Mouse (Mus musculus) adrenal gland, adult 18-20 months (tissue): Measurements from ENCODE around the gene Olfr1045. TPM values are rescaled to one million over a fixed set of nuclear protein-coding genes. Genes with fewer than 3 reads are reported as not detected.
"Not testable (repeated sequence)": the region's sequence is repeated elsewhere in the genome, so short reads cannot be mapped to it uniquely, and the experiment has no call there.

Source experiments
- DNase-seq, 2 experiments: peaks; one replicate each; pipeline ENCODE4 v3.0.0; 2021 to 2022; ENCODE audit warnings: low spot score in 2 of 2
- long read RNA-seq, 2 experiments: library from polyadenylated mRNA; stranded (forward); transcript quantifications; one replicate each; pipeline ENCODE4 v2.0.0; 2021
- total RNA-seq, 2 experiments: library from RNA; stranded (reverse); gene quantifications; 1 replicate in 1 of 2; 2 replicates in 1 of 2; pipeline ENCODE4 v1.2.3; 2021

Gene Olfr1045
- not detected for total RNA-seq
- long read RNA-seq, experiment 1, result 0 reads
- long read RNA-seq, experiment 2, result 0 reads

DNA sequence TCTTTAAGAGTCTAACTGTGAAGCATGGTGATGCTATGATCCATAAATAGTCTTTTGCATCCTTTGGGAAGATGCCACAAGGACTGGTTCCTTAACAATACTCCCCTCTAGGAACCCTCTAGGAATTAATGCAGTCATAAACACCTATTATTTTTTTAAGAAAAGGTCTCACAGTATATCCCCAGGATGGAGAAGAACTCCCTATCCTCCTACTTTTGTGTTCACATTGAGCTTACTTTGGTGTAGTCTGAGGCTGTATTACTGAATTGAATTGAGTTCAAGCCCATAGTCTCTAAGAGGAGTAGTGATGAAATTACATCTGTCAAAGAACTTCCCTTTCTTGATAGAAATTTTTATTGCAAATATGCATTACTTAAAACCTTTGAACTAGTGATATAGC lies at the start of gene Olfr1045:
TSS of gene Olfr1045 (minus strand) at position 101 of the 400 bp plus-strand sequence.
- no peak for DNase-seq

DNA sequence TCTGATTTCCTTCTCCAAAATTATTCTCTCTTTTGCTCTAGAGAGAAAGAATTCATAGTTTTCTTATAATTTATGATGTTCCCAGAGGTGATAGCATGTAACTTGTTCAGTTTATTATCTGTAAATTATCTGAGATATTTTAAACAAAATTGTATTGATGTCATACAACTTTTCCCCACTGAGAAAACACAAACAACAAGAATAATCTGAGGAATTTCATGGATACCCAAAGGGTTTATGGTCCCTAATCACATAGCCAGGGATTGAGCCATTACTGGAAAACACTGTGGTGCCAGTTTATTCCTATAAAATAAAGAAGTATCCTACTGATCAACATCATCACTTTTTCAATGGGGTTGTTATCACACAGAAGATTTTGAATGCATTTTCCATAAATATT lies 37.4 kb upstream of the Olfr1045 start, which contains the start of gene Olfr1048:
TSS of gene Olfr1048 (minus strand) at position 101 of the 400 bp plus-strand sequence.
- DNase-seq, result no peak

DNA sequence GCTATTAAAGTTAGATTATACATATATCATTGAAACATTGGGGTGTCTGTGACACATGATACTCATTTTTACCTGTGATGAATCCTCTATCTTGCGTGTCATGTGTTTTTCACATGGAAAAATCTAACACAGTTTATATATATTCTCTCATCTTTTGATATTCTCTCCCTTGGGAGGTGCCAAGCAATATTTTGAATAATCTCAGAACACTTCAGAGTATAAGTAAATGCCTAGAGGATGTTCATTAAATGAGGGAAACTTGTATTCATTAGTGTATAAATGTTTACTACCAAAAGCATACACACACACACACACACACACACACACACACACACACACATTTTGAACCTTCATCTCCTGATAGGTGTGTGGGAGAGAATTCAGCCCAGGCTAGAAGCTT lies 28.5 kb upstream of the Olfr1045 start, which contains the start of gene Olfr1047:
TSS of gene Olfr1047 (minus strand) at position 101 of the 400 bp plus-strand sequence.
- DNase-seq, result no peak

DNA sequence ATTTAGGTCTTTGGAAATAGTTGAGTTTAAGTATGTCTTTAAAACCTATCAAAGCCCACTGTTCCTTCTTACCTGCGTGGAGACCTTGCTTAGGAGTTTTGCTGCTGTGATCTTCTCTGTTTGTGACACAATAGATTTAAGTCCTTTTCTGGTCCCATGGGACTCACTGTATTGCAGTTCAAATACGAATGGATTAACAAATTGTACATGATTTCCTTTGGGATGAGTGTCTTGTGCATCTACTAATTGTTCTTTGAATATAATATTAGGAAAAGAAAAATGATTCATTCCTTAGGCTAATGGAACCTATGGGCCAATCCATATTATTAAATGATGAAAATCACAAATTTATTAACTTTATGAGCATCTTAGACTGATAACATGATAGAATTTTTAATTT lies 16.4 kb upstream of the Olfr1045 start, which contains the start of gene Olfr1046:
TSS of gene Olfr1046 (minus strand) at position 101 of the 400 bp plus-strand sequence.
- no peak for DNase-seq

DNA sequence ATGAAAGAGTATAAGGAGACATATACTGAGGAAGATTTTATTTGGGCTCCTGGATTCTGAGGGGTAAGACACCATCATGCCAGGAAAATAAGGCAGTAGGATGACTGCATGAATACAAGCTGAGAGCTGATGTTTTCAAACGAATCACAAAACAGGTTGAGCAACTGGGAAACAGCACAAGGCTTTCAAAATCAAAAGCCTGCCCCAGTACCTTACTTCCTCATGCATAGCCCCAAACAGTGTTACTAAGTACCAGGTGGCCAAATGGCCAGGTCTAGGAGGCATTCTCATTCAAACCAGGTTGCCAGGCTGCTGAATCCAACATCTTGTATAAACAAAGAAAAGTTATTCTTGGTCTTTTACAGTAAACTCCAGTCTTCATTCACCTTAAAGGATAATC lies 6.9 kb downstream of the Olfr1045 start:
- DNase-seq, result no peak

DNA sequence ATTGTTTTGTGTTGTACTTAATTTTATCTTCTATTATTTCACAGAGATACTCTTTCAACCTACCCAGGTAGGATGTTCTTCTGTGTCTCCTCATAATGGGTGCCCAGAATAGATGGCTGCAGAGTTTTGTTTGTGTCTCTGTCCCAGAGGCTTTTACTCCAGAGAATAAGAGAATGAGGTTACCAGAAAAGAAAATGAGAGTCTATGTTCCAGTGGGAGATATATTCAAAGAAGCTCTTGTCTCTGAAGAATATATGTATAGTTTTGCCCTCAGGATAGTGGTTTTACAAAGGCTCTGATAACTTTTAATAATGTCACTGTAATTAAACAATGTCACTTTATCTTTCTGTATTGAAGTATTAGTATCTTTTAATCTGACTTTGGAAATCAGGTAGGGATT lies 17.2 kb downstream of the Olfr1045 start, which contains the start of gene Olfr52:
TSS of gene Olfr52 (minus strand) at position 101 of the 400 bp plus-strand sequence.
- DNase-seq, result no peak

DNA sequence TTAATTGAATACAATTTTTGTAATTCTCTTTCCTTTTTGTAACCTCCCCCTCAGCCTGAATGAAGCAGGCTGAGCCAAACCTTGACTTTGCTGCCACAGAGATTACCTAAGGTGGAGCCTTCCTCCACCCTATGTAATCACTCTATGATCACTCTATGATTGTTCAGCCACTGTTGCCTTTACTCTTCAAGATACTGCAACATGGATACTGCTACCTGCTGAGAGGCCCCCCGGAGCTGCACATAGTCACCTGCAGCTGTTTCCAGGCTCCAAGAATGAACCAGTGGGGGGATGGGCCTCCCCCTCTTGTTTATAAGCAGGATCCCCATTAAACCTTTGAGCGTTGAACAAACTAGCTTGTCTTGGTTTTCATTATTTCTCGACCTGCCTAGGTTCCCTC lies 22.9 kb downstream of the Olfr1045 start:
- no peak for DNase-seq

DNA sequence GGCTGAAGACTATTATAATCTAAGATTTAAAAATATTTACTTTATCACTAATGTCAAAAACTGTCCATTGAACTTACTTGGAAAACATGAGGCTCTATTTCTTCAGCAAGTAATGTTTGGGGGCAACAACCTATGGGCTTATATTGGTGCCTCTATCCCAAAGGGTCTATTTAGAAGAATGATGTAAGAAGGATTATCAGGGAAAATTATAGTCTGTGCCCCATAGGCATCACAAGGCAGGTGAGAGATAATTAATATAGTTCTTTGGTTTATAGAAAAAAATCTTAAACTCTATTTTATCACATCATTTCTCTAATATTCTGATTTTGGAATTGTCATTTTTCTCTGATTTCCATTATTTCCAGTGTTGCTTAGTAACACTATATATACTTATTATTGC lies 25.1 kb downstream of the Olfr1045 start, which contains the start of gene Olfr1044:
TSS of gene Olfr1044 (minus strand) at position 101 of the 400 bp plus-strand sequence.
- no peak for DNase-seq

DNA sequence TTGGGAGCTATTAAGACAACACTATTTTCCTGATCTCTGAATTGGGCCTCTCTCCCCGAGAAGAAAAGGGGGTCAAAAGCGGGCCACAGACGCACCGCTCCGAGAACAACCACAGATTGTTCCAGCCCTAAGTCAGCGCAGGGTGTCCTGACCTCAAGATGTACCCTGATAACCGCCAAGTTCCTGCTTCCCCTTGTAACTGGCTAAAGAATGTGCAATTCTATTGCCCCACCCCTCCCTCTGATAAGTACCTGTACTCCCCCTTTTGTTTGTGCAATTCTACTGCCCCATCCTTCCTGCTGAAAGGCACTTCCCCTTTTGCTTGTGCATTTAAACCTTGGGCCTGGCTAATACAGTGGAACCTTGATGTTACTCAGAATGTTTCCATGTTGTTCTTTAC lies 27.4 kb downstream of the Olfr1045 start:
- not testable (repeated sequence) for DNase-seq

DNA sequence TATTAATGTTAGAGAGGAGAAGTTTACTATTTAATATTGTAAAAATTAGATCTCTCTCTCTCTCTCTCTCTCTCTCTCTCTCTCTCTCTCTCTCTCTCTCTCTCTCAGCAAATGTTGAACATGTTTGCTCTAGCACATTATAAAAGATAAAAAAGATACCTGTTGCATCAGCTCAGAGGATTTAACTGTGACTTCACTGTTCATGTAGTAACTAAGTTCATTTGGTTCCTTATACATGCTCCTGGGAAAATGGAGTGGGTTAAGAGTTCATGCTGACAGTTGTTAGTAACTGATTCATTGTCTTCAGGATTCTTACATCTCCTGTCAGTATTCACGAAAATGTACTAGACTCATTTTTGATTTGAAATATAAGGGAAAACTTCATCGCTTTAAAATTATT lies 35.4 kb downstream of the Olfr1045 start, which contains the start of gene Olfr1043:
TSS of gene Olfr1043 (minus strand) at position 101 of the 400 bp plus-strand sequence.
- DNase-seq, result no peak

DNA sequence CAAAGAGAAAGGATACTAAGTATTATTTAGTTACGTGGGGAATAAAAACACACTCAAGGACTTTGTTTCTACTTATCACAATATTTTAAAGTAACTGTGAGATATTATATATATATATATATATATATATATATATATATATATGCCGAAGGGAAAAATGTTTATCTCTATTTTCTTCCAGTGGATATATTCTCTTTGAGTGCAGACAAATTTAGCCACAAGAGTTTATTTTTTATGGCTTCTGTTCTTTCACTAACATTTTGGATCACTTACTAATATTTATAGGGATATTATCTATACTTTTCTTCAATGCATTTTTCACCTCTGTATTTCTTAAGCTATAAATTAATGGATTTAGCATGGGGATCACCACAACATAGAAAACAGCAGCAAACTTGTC lies 41.1 kb downstream of the Olfr1045 start, which contains the start of gene Olfr1042:
TSS of gene Olfr1042 (minus strand) at position 101 of the 400 bp plus-strand sequence.
- no peak for DNase-seq

DNA sequence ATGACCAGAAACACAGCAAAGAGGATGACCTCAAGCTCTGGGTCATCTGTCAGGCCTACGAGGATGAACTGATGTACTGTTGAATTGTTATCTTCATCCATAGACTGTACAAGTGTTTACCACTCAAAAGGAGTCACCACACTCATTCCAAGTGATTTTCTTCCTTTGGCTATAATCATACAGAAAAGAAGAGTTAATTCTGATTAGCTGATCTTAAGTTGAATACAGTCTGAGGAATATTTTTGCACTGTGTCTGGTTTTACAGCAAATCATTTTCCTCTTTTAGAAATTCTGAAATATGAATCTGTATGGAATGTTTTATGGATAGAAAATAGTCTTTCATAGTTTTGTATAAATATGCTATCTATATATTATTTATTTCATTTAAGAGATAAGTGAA lies 56.2 kb downstream of the Olfr1045 start, which contains the start of gene Olfr1040:
TSS of gene Olfr1040 (minus strand) at position 101 of the 400 bp plus-strand sequence.
- no peak for DNase-seq

Other genes starting within 250 kb of the Olfr1045 start
- gene Olfr1029, start 229.1 kb downstream of the Olfr1045 start, total RNA-seq, result under 1 TPM in 1 of 2 experiments, not detected in 1; 0.30 TPM
- gene Olfr1030, start 223.7 kb downstream of the Olfr1045 start, total RNA-seq, result not detected
- gene Olfr1031, start 212.7 kb downstream of the Olfr1045 start, total RNA-seq, result not detected
- gene Olfr1032, start 197.5 kb downstream of the Olfr1045 start, total RNA-seq, result not detected
- gene Olfr1033, start 182.4 kb downstream of the Olfr1045 start, total RNA-seq, result 1 to 10 TPM; 3.5 to 4.1 TPM
- under 1 TPM; 0.10 to 0.27 TPM for gene Olfr1034, start 157.1 kb downstream of the Olfr1045 start, total RNA-seq
- gene Olfr1036, start 129.0 kb downstream of the Olfr1045 start, total RNA-seq, result not detected
- not detected for gene Olfr1037, start 115.6 kb downstream of the Olfr1045 start, total RNA-seq
- gene Olfr1039, start 67.1 kb downstream of the Olfr1045 start, total RNA-seq, result not detected
- gene Olfr1040, start 56.3 kb downstream of the Olfr1045 start, total RNA-seq, result not detected
- not detected for gene Olfr1042, start 41.2 kb downstream of the Olfr1045 start, total RNA-seq
- not detected for gene Olfr1043, start 35.5 kb downstream of the Olfr1045 start, total RNA-seq
- not detected for gene Olfr1044, start 25.2 kb downstream of the Olfr1045 start, total RNA-seq
- not detected for gene Olfr52, start 17.3 kb downstream of the Olfr1045 start, total RNA-seq
- gene Olfr1046, start 16.3 kb upstream of the Olfr1045 start, total RNA-seq, result not detected
- gene Olfr1047, start 28.4 kb upstream of the Olfr1045 start, total RNA-seq, result not detected
- gene Olfr1048, start 37.3 kb upstream of the Olfr1045 start, total RNA-seq, result not detected
- not detected for gene Olfr1049, start 55.3 kb upstream of the Olfr1045 start, total RNA-seq
- gene Olfr1051, start 76.1 kb upstream of the Olfr1045 start, total RNA-seq, result not detected
- gene Olfr1052, start 89.4 kb upstream of the Olfr1045 start, total RNA-seq, result not detected
- not detected for gene Olfr1053, start 112.3 kb upstream of the Olfr1045 start, total RNA-seq
- not detected for gene Olfr1054, start 132.4 kb upstream of the Olfr1045 start, total RNA-seq
- not detected for gene Olfr1055, start 147.3 kb upstream of the Olfr1045 start, total RNA-seq
- not detected for gene Olfr1056, start 159.5 kb upstream of the Olfr1045 start, total RNA-seq
- not detected for gene Olfr1057, start 175.4 kb upstream of the Olfr1045 start, total RNA-seq
- not detected for gene Olfr1058, start 185.6 kb upstream of the Olfr1045 start, total RNA-seq
- not detected for gene Olfr1061, start 211.0 kb upstream of the Olfr1045 start, total RNA-seq
- gene Olfr1062, start 223.7 kb upstream of the Olfr1045 start, total RNA-seq, result not detected
- not detected for gene Olfr1065, start 247.6 kb upstream of the Olfr1045 start, total RNA-seq